Mouse (Mus musculus): ENCODE results near the gene Olfr645. TPM values are rescaled to one million over a fixed set of nuclear protein-coding genes. Genes with fewer than 3 reads are reported as not detected.

The Olfr645 gene
- polyA plus RNA-seq, 1 experiment from 2014 or later, result not detected

Other genes starting within 250 kb of the Olfr645 start
- not detected in 2 replicates for gene Hbb-bh2, start 244.9 kb downstream of the Olfr645 start, polyA plus RNA-seq (2015; fragmentation: Nextera tagmentation; extraction: Ambion mirVana)
- 7.6 and 12.8 TPM in 2 replicates for gene Hbb-bh1, start 242.3 kb downstream of the Olfr645 start, polyA plus RNA-seq (2015; fragmentation: Nextera tagmentation; extraction: Ambion mirVana)
- gene Hbb-y, start 232.2 kb downstream of the Olfr645 start, polyA plus RNA-seq (2015; fragmentation: Nextera tagmentation; extraction: Ambion mirVana), result 765 and 1,617 TPM in 2 replicates
- gene Olfr66, start 199.2 kb downstream of the Olfr645 start, polyA plus RNA-seq (2015; fragmentation: Nextera tagmentation; extraction: Ambion mirVana), result not detected in 2 replicates
- not detected in 2 replicates for gene Olfr64, start 191.0 kb downstream of the Olfr645 start, polyA plus RNA-seq (2015; fragmentation: Nextera tagmentation; extraction: Ambion mirVana)
- gene Olfr65, start 182.0 kb downstream of the Olfr645 start, polyA plus RNA-seq (2015; fragmentation: Nextera tagmentation; extraction: Ambion mirVana), result not detected in 2 replicates
- not detected in 2 replicates for gene Olfr631, start 156.6 kb downstream of the Olfr645 start, polyA plus RNA-seq (2015; fragmentation: Nextera tagmentation; extraction: Ambion mirVana)
- gene Olfr632, start 151.1 kb downstream of the Olfr645 start, polyA plus RNA-seq (2015; fragmentation: Nextera tagmentation; extraction: Ambion mirVana), result not detected in 2 replicates
- gene Olfr633, start 141.0 kb downstream of the Olfr645 start, polyA plus RNA-seq (2015; fragmentation: Nextera tagmentation; extraction: Ambion mirVana), result not detected in 2 replicates
- not detected in 2 replicates for gene Olfr635, start 114.3 kb downstream of the Olfr645 start, polyA plus RNA-seq (2015; fragmentation: Nextera tagmentation; extraction: Ambion mirVana)
- not detected in 2 replicates for gene Olfr638, start 86.7 kb downstream of the Olfr645 start, polyA plus RNA-seq (2015; fragmentation: Nextera tagmentation; extraction: Ambion mirVana)
- gene Olfr639, start 68.2 kb downstream of the Olfr645 start, polyA plus RNA-seq (2015; fragmentation: Nextera tagmentation; extraction: Ambion mirVana), result not detected in 2 replicates
- not detected in 2 replicates for gene Olfr640, start 59.9 kb downstream of the Olfr645 start, polyA plus RNA-seq (2015; fragmentation: Nextera tagmentation; extraction: Ambion mirVana)
- not detected in 2 replicates for gene Olfr641, start 50.0 kb downstream of the Olfr645 start, polyA plus RNA-seq (2015; fragmentation: Nextera tagmentation; extraction: Ambion mirVana)
- not detected in 2 replicates for gene Olfr642, start 32.8 kb downstream of the Olfr645 start, polyA plus RNA-seq (2015; fragmentation: Nextera tagmentation; extraction: Ambion mirVana)
- not detected in 2 replicates for gene 4930516K23Rik, start 24.0 kb downstream of the Olfr645 start, polyA plus RNA-seq (2015; fragmentation: Nextera tagmentation; extraction: Ambion mirVana)
- not detected in 2 replicates for gene Olfr644, start 13.6 kb downstream of the Olfr645 start, polyA plus RNA-seq (2015; fragmentation: Nextera tagmentation; extraction: Ambion mirVana)
- not detected in 2 replicates for gene Olfr646, start 19.4 kb upstream of the Olfr645 start, polyA plus RNA-seq (2015; fragmentation: Nextera tagmentation; extraction: Ambion mirVana)
- gene Ubqln5, start 44.4 kb upstream of the Olfr645 start, polyA plus RNA-seq (2015; fragmentation: Nextera tagmentation; extraction: Ambion mirVana), result not detected in 2 replicates
- gene Olfr643, start 51.9 kb upstream of the Olfr645 start, polyA plus RNA-seq (2015; fragmentation: Nextera tagmentation; extraction: Ambion mirVana), result not detected in 2 replicates
- gene Ubqln3, start 57.8 kb upstream of the Olfr645 start, polyA plus RNA-seq (2015; fragmentation: Nextera tagmentation; extraction: Ambion mirVana), result not detected in 2 replicates
- not detected in 2 replicates for gene Ubqlnl, start 65.1 kb upstream of the Olfr645 start, polyA plus RNA-seq (2015; fragmentation: Nextera tagmentation; extraction: Ambion mirVana)
- 0.18 TPM in 1 of 2 replicates, not detected in the other for gene Olfm5, start 79.4 kb upstream of the Olfr645 start, polyA plus RNA-seq (2015; fragmentation: Nextera tagmentation; extraction: Ambion mirVana)
- 0.16 and 0.25 TPM in 2 replicates for gene Olfr648, start 97.9 kb upstream of the Olfr645 start, polyA plus RNA-seq (2015; fragmentation: Nextera tagmentation; extraction: Ambion mirVana)
- gene Olfr649, start 110.5 kb upstream of the Olfr645 start, polyA plus RNA-seq (2015; fragmentation: Nextera tagmentation; extraction: Ambion mirVana), result not detected in 2 replicates
- gene Trim6, start 133.3 kb upstream of the Olfr645 start, polyA plus RNA-seq (2015; fragmentation: Nextera tagmentation; extraction: Ambion mirVana), result 1.7 and 1.9 TPM in 2 replicates
- gene Trim34a, start 159.0 kb upstream of the Olfr645 start, polyA plus RNA-seq (2015; fragmentation: Nextera tagmentation; extraction: Ambion mirVana), result 2.7 and 3.0 TPM in 2 replicates
- 0.48 and 0.72 TPM in 2 replicates for gene Trim5, start 202.6 kb upstream of the Olfr645 start, polyA plus RNA-seq (2015; fragmentation: Nextera tagmentation; extraction: Ambion mirVana)
- 8.6 and 10.1 TPM in 2 replicates for gene Trim12a, start 230.0 kb upstream of the Olfr645 start, polyA plus RNA-seq (2015; fragmentation: Nextera tagmentation; extraction: Ambion mirVana)
- 0.08 and 0.15 TPM in 2 replicates for gene Trim34b, start 244.0 kb upstream of the Olfr645 start, polyA plus RNA-seq (2015; fragmentation: Nextera tagmentation; extraction: Ambion mirVana)